Mouse (Mus musculus) T-helper 2 cell (primary cell): Measurements from ENCODE around the gene Ccl26.

Experiments used
- in situ Hi-C: fragments of 300-600 bp; cut with MboI, MseI; formaldehyde crosslinking; loops from one replicate; pipeline ENCODE4 v1.15.1; 2025; ENCODE audit warnings: high pct_unique_total_duplicates

Ccl26 gene

GRCm38 (mm10) chr5:135537794-135538214, 25.6 kb downstream of the Ccl26 start:
- in situ Hi-C loops = no loop called here

GRCm38 (mm10) chr5:135537326-135537725, 26.0 kb downstream of the Ccl26 start:
- in situ Hi-C loops = no loop called here

- in situ Hi-C loops = no loop called here
Measured at GRCm38 (mm10) chr5:135535867-135536266, 27.5 kb downstream of the Ccl26 start.

- in situ Hi-C loops = no loop called here
Measured at GRCm38 (mm10) chr5:135533431-135533830, 29.9 kb downstream of the Ccl26 start.

- in situ Hi-C loops = no loop called here
Measured at GRCm38 (mm10) chr5:135531306-135531845, 32.0 kb downstream of the Ccl26 start.

GRCm38 (mm10) chr5:135529964-135530363, 33.4 kb downstream of the Ccl26 start:
- in situ Hi-C loops = no loop called here

GRCm38 (mm10) chr5:135529310-135529709, 34.1 kb downstream of the Ccl26 start:
- in situ Hi-C loops = no loop called here

- in situ Hi-C loops = no loop called here
Measured at GRCm38 (mm10) chr5:135527986-135528385, 35.4 kb downstream of the Ccl26 start.

- in situ Hi-C loops = no loop called here
Measured at GRCm38 (mm10) chr5:135524660-135525560, 38.5 kb downstream of the Ccl26 start.

- in situ Hi-C loops = no loop called here
Measured at GRCm38 (mm10) chr5:135524087-135524486, 39.3 kb downstream of the Ccl26 start.

- in situ Hi-C loops = no loop called here
Measured at GRCm38 (mm10) chr5:135522111-135522722, 41.2 kb downstream of the Ccl26 start.

GRCm38 (mm10) chr5:135517348-135517883, 46.0 kb downstream of the Ccl26 start:
- in situ Hi-C loops = no loop called here

- in situ Hi-C loops = no loop called here
Measured at GRCm38 (mm10) chr5:135513131-135513530, 50.2 kb downstream of the Ccl26 start.

- in situ Hi-C loops = no loop called here
Measured at GRCm38 (mm10) chr5:135511105-135511504, 52.3 kb downstream of the Ccl26 start.
